8 mouse cellular contexts compared by ENCODE assay signal in the genomic region with DNA sequence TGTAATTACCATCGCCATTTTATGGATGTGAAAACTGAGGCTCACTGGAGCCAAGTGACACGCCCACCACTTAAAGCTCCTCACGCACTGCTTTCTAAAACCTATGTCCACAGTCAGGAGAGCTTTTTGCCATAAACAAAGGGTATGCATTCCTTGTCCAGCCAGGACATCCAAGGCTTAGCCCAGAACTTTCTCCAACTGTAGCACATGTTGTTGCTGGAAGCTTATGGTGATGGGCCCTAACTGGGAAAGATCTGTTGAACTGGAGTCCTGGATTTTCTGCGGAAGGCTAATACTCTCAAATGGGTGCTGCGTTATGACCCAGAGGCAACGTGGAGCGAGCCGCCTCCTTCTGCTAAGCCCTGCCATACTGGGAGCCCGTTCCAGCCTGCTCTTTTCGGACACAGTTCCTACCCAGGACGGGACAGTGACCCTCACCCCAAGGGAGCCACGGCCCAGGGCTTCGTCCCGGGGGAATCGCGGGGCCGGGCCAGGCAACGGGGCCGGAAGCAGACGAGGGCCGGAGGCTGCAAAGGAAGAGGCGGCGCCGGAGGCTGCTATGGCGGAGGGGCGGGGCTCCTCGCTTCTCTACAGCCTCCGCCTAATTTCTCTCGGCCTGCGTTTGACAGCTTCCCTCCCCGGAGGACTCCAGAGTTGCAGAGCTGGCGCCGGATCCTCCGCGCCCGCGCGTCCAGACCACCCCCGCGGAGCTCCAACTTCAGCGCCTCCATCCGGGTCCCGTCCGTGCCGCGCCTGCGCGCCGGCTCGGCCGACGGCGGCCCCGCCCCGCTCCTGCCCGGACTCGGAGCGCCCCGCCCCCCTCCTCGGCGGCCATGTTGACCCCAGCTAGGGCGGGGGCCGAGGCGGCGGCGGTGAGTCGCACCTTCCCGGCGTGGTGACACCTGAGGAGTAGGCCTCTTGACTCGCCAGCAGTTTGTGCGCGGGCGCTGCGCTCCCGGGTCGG. TPM values are rescaled to one million over a fixed set of nuclear protein-coding genes. Genes with fewer than 3 reads are reported as not detected.
DNase-seq lines count a peak whose midpoint lies in the region; ATAC-seq and TF ChIP-seq lines count a peak whose summit lies in the region.

TSS of gene Pigv (minus strand) at position 767 of the 964 bp plus-strand sequence.

- ATAC-seq in granulocyte monocyte progenitor cell, adult 5-6 weeks (replicated peaks; ENCODE audit: poor library complexity, severe bottlenecking): peak; percentile 59
- peak; percentile 94 for ATAC-seq in intestine, postnatal 0 days
- ATAC-seq in midbrain, embryonic 12.5 days (ENCODE audit: low FRiP score, low read depth): peak; percentile 90

- H3K27me3 ChIP-seq in embryonic facial prominence, embryonic 10.5 days (replicated peaks; ENCODE audit: low read depth, poor library complexity, severe bottlenecking): no peaks in the 10 kb centered on the region
- H3K27me3 ChIP-seq in intestine, postnatal 0 days (replicated peaks; ENCODE audit: control insufficient read depth, insufficient read depth, low read length): no peaks in the 10 kb centered on the region
- H3K27me3 ChIP-seq in limb, embryonic 10.5 days (ENCODE audit: low read depth, poor library complexity, severe bottlenecking): no peaks in the 10 kb centered on the region
- H3K27me3 ChIP-seq in midbrain, embryonic 12.5 days: no peaks in the 10 kb centered on the region
- H3K27me3 ChIP-seq in small intestine, adult 2 months (ENCODE audit: control insufficient read depth, insufficient read depth, low read length): no peaks in the 10 kb centered on the region

- TF ChIP-seq POLR2A in small intestine, adult 2 months (IDR thresholded peaks at IDR 0.05; ENCODE audit: low read depth, low read length): peak; percentile 65

- H3K4me2 ChIP-seq in intestine, postnatal 0 days (replicated peaks; ENCODE audit: low read depth): peak within 1 kb of the TSS; percentile 74
- peak within 1 kb of the TSS; percentile 67 for H3K4me2 ChIP-seq in midbrain, embryonic 12.5 days (replicated peaks)

- H3K4me1 ChIP-seq in embryonic facial prominence, embryonic 10.5 days: peaks cover 71% of the 10 kb centered on the region
- peaks cover 4% of the 10 kb centered on the region; the same call in 1 of the 2 replicates for H3K4me1 ChIP-seq in intestine, postnatal 0 days (replicated peaks; ENCODE audit: control insufficient read depth, insufficient read depth, low read length)
- H3K4me1 ChIP-seq in limb, embryonic 10.5 days: peaks cover 67% of the 10 kb centered on the region
- peaks cover 53% of the 10 kb centered on the region for H3K4me1 ChIP-seq in midbrain, embryonic 12.5 days
- peaks cover 17% of the 10 kb centered on the region; the same call in 1 of the 2 replicates for H3K4me1 ChIP-seq in small intestine, adult 2 months (ENCODE audit: control insufficient read depth, insufficient read depth, insufficient read length, low read length)

- peak within 1 kb of the TSS; percentile 97 for H3K27ac ChIP-seq in embryonic facial prominence, embryonic 10.5 days (replicated peaks)
- peak within 1 kb of the TSS; percentile 97 for H3K27ac ChIP-seq in intestine, postnatal 0 days (ENCODE audit: low read depth, low read length)
- peak within 1 kb of the TSS; percentile 98 for H3K27ac ChIP-seq in limb, embryonic 10.5 days
- H3K27ac ChIP-seq in midbrain, embryonic 12.5 days (replicated peaks): peak within 1 kb of the TSS; percentile 98
- peak within 1 kb of the TSS; percentile 96 for H3K27ac ChIP-seq in small intestine, adult 2 months (ENCODE audit: insufficient read depth, low read depth, low read length)

- DNase-seq in layer of hippocampus, adult 11-12 months (ENCODE audit: low spot score): peak; percentile 94
- no peak for DNase-seq in layer of hippocampus, adult 9-10 months (ENCODE audit: low spot score)
- DNase-seq in embryonic facial prominence, embryonic 10.5 days (ENCODE audit: low spot score): peak; percentile 96
- peak; percentile 99 for DNase-seq in limb, embryonic 10.5 days (ENCODE audit: low spot score)

- WGBS in embryonic facial prominence, embryonic 10.5 days: under 1% methylated on average over 76 of the region's 76 CpGs
- WGBS in intestine, postnatal 0 days: under 1% methylated on average over 70 of the region's 76 CpGs
- WGBS in limb, embryonic 10.5 days: under 1% methylated on average over 76 of the region's 76 CpGs
- WGBS in midbrain, embryonic 12.5 days: under 1% methylated on average over 74 of the region's 76 CpGs
- under 1% methylated on average over 73 of the region's 76 CpGs for WGBS in small intestine, adult 2 months

- peaks cover 16% of the 10 kb centered on the region; the same call in 1 of the 2 replicates for H3K36me3 ChIP-seq in embryonic facial prominence, embryonic 10.5 days (replicated peaks)
- H3K36me3 ChIP-seq in intestine, postnatal 0 days (ENCODE audit: control insufficient read depth, insufficient read depth): peaks cover 12% of the 10 kb centered on the region
- H3K36me3 ChIP-seq in limb, embryonic 10.5 days: peaks cover 22% of the 10 kb centered on the region; the same call in 1 of the 2 replicates
- H3K36me3 ChIP-seq in midbrain, embryonic 12.5 days: peaks cover 9% of the 10 kb centered on the region; the same call in 1 of the 2 replicates
- H3K36me3 ChIP-seq in small intestine, adult 2 months (ENCODE audit: control insufficient read depth, insufficient read depth, low read length): peaks cover 4% of the 10 kb centered on the region

- no peak for TF ChIP-seq CTCF in intestine, postnatal 0 days (IDR thresholded peaks at IDR 0.05; ENCODE audit: low read depth)
- TF ChIP-seq CTCF in small intestine, adult 2 months (IDR thresholded peaks at IDR 0.05; ENCODE audit: extremely low read depth, insufficient read length, insufficient replicate concordance, low read depth, low read length): no peak

- H3K9ac ChIP-seq in intestine, postnatal 0 days (ENCODE audit: low read depth, low read length): peak within 1 kb of the TSS; percentile 92
- H3K9ac ChIP-seq in midbrain, embryonic 12.5 days (replicated peaks): peak within 1 kb of the TSS; percentile 83

- H3K9me3 ChIP-seq in embryonic facial prominence, embryonic 10.5 days: no peaks in the 10 kb centered on the region
- no peaks in the 10 kb centered on the region for H3K9me3 ChIP-seq in intestine, postnatal 0 days (ENCODE audit: control insufficient read depth)
- H3K9me3 ChIP-seq in limb, embryonic 10.5 days (replicated peaks): no peaks in the 10 kb centered on the region
- H3K9me3 ChIP-seq in midbrain, embryonic 12.5 days: no peaks in the 10 kb centered on the region

- H3K4me3 ChIP-seq in embryonic facial prominence, embryonic 10.5 days: peak within 1 kb of the TSS; percentile 69
- H3K4me3 ChIP-seq in intestine, postnatal 0 days (ENCODE audit: low read depth, low read length): peak within 1 kb of the TSS; percentile 77
- peak within 1 kb of the TSS; percentile 85 for H3K4me3 ChIP-seq in limb, embryonic 10.5 days
- peak within 1 kb of the TSS; percentile 75 for H3K4me3 ChIP-seq in midbrain, embryonic 12.5 days
- peak within 1 kb of the TSS; percentile 91 for H3K4me3 ChIP-seq in small intestine, adult 2 months (ENCODE audit: low read depth, low read length)

RNA-seq across cellular contexts. Expression of gene Pigv, which starts in this region (rescaled TPM):
- polyA plus RNA-seq in embryonic facial prominence, embryonic 10.5 days (2016; fragmentation: Nextera tagmentation; extraction: Ambion mirVana): 14.8 TPM in 2 replicates
- 8.7 and 11.5 TPM in 2 replicates for total RNA-seq in granulocyte monocyte progenitor cell, adult 5-6 weeks (2014; fragmentation: Nextera tagmentation)
- total RNA-seq in granulocyte monocyte progenitor cell, adult 5-6 weeks (2017): 6.6 and 8.1 TPM in 2 replicates
- 10.7 and 12.5 TPM in 2 replicates for polyA plus RNA-seq in intestine, postnatal 0 days (2015; fragmentation: Nextera tagmentation; extraction: Ambion mirVana)
- polyA plus RNA-seq in limb, embryonic 10.5 days (2016; fragmentation: Nextera tagmentation; extraction: Ambion mirVana): 17.9 and 19.6 TPM in 2 replicates
- polyA plus RNA-seq in midbrain, embryonic 12.5 days (2016; fragmentation: Nextera tagmentation; extraction: Ambion mirVana): 18.3 and 19.1 TPM in 2 replicates
- polyA plus RNA-seq in small intestine, adult 2 months (2012; rRNA removed): 6.0 and 8.9 TPM in 2 replicates
